Mouse (Mus musculus) natural killer cell, adult 2 months (primary cell): ENCODE measurements around the gene Plekhg3.

Source experiments
- DNase-seq, 2 experiments: peaks; one replicate each; pipeline ENCODE4 v3.0.0; 2022; ENCODE audit warnings: low spot score in 2 of 2

Gene Plekhg3

GRCm38 (mm10) chr12:76583454-76583853 is 52.8 kb downstream of the Plekhg3 start:
- no peak for DNase-seq

GRCm38 (mm10) chr12:76585028-76585427 is 54.3 kb downstream of the Plekhg3 start:
- DNase-seq, result no peak

- no peak for DNase-seq
Observed at GRCm38 (mm10) chr12:76587357-76587756, 56.7 kb downstream of the Plekhg3 start.

GRCm38 (mm10) chr12:76589531-76589930 is 58.8 kb downstream of the Plekhg3 start:
- no peak for DNase-seq

GRCm38 (mm10) chr12:76591037-76591436 is 60.3 kb downstream of the Plekhg3 start:
- no peak for DNase-seq

GRCm38 (mm10) chr12:76592213-76592612 is 61.5 kb downstream of the Plekhg3 start:
- DNase-seq, result peak in 1 of 2 experiments; percentile 37

- no peak for DNase-seq
Observed at GRCm38 (mm10) chr12:76593254-76593653, 62.6 kb downstream of the Plekhg3 start.

GRCm38 (mm10) chr12:76593839-76594322 is 63.2 kb downstream of the Plekhg3 start:
- peak; percentile 20 to 68 for DNase-seq

- DNase-seq, result no peak
Observed at GRCm38 (mm10) chr12:76594556-76594955, 63.9 kb downstream of the Plekhg3 start.

GRCm38 (mm10) chr12:76595830-76596229 is 65.1 kb downstream of the Plekhg3 start:
- no peak for DNase-seq

GRCm38 (mm10) chr12:76596292-76597023 is 65.8 kb downstream of the Plekhg3 start:
- peak; percentile 29 to 66 for DNase-seq

GRCm38 (mm10) chr12:76597577-76598100 is 66.9 kb downstream of the Plekhg3 start:
- no peak for DNase-seq

GRCm38 (mm10) chr12:76598196-76598928 is 67.7 kb downstream of the Plekhg3 start:
- no peak for DNase-seq

- no peak for DNase-seq
Observed at GRCm38 (mm10) chr12:76603779-76604178, 73.1 kb downstream of the Plekhg3 start.

- DNase-seq, result no peak
Observed at GRCm38 (mm10) chr12:76604546-76604945, 73.9 kb downstream of the Plekhg3 start.

GRCm38 (mm10) chr12:76605837-76606236 is 75.1 kb downstream of the Plekhg3 start:
- DNase-seq, result no peak

GRCm38 (mm10) chr12:76608241-76608640 is 77.5 kb downstream of the Plekhg3 start:
- DNase-seq, result no peak

- no peak for DNase-seq
Observed at GRCm38 (mm10) chr12:76608997-76609565, 78.4 kb downstream of the Plekhg3 start.

GRCm38 (mm10) chr12:76612621-76613020 is 81.9 kb downstream of the Plekhg3 start:
- DNase-seq, result no peak

GRCm38 (mm10) chr12:76614868-76615579 is 84.3 kb downstream of the Plekhg3 start:
- DNase-seq, result no peak

- DNase-seq, result no peak
Observed at GRCm38 (mm10) chr12:76615580-76615937, 84.9 kb downstream of the Plekhg3 start.

- DNase-seq, result no peak
Observed at GRCm38 (mm10) chr12:76618175-76618574, 87.5 kb downstream of the Plekhg3 start.
